Mouse (Mus musculus) stomach, embryonic 15.5 days (tissue): ENCODE results near the gene S1pr4. TPM values are rescaled to one million over a fixed set of nuclear protein-coding genes. Genes with fewer than 3 reads are reported as not detected.
A peak's percentile ranks its signal among the peaks of the same experiment; 100 is the strongest.

ENCODE experiments used
- ATAC-seq: fragments of 200-750 bp; cut with Nextera tagmentation; 2 replicates; pipeline ENCODE4 v1.8.0; 2017; ENCODE audit warnings: low read depth, moderate number of reproducible peaks, moderate TSS enrichment; ENCODE audit not compliant: insufficient read depth, low FRiP score
- H3K27ac ChIP-seq: fragments of 300-500 bp; sonication (generic); 2 replicates; pipeline ENCODE4 v1.5.1; 2015; ENCODE audit warnings: mild to moderate bottlenecking, inconsistent platforms
- H3K27me3 ChIP-seq: fragments of 300-500 bp; sonication (generic); replicated peaks from 2 replicates; pipeline ENCODE4 v1.6.1; 2015; ENCODE audit warnings: inconsistent platforms
- H3K36me3 ChIP-seq: fragments of 300-500 bp; sonication (generic); 2 replicates; pipeline ENCODE4 v1.6.1; 2015; ENCODE audit warnings: inconsistent platforms
- H3K4me1 ChIP-seq: fragments of 300-500 bp; sonication (generic); 2 replicates; pipeline ENCODE4 v1.6.1; 2015; ENCODE audit warnings: inconsistent platforms
- H3K4me2 ChIP-seq: fragments of 300-500 bp; sonication (generic); 2 replicates; pipeline ENCODE4 v1.6.1; 2015; ENCODE audit warnings: mild to moderate bottlenecking, inconsistent platforms
- H3K4me3 ChIP-seq: fragments of 300-500 bp; sonication (generic); replicated peaks from 2 replicates; pipeline ENCODE4 v1.5.1; 2015; ENCODE audit warnings: inconsistent platforms
- H3K9ac ChIP-seq: fragments of 300-500 bp; sonication (generic); 2 replicates; pipeline ENCODE4 v1.6.1; 2015; ENCODE audit warnings: inconsistent platforms
- H3K9me3 ChIP-seq: fragments of 300-500 bp; sonication (generic); 2 replicates; pipeline ENCODE4 v1.6.1; 2016; ENCODE audit warnings: inconsistent platforms
- WGBS: fragments of 180-500 bp; shearing (Covaris S2); methylation state at CpG from one replicate; pipeline ENCODE4 v1.1.7; 2015; 5-methylcytosine and 5-hydroxymethylcytosine counted together
- polyA plus RNA-seq: library from polyadenylated mRNA; unstranded; fragments of >200 nt; fragmentation: Nextera tagmentation; extraction: Ambion mirVana; gene quantifications from 2 replicates; pipeline ENCODE4 v1.2.1, GENCODE M21; 2015

S1pr4 gene
- polyA plus RNA-seq, 1 experiment from 2014 or later: 1.6 TPM

- ATAC-seq: no peak
- no peaks in the 10 kb centered on the region for H3K36me3 ChIP-seq
- H3K4me1 ChIP-seq: peaks cover 16% of the 10 kb centered on the region; the same call in 1 of the 2 replicates
- H3K9me3 ChIP-seq: no peaks in the 10 kb centered on the region
- H3K27me3 ChIP-seq: peaks cover 86% of the 10 kb centered on the region
- H3K4me2 ChIP-seq: no peak overlapping the region
- H3K4me3 ChIP-seq: no peak overlapping the region
- 37% methylated on average over 11 of the region's 11 CpGs for WGBS
- no peak overlapping the region for H3K27ac ChIP-seq
- H3K9ac ChIP-seq: no peak overlapping the region
Observed at GRCm38 (mm10) chr10:81460951-81461350, 39.0 kb downstream of the S1pr4 start.

GRCm38 (mm10) chr10:81460471-81460870 is 39.5 kb downstream of the S1pr4 start:
- H3K4me2 ChIP-seq: no peak overlapping the region

GRCm38 (mm10) chr10:81459399-81459798 is 40.5 kb downstream of the S1pr4 start:
- no peak overlapping the region for H3K9ac ChIP-seq
- no peak for ATAC-seq
- peaks cover 91% of the 10 kb centered on the region for H3K27me3 ChIP-seq
- H3K9me3 ChIP-seq: no peaks in the 10 kb centered on the region
- H3K27ac ChIP-seq: no peak overlapping the region
- H3K4me2 ChIP-seq: no peak overlapping the region
- H3K36me3 ChIP-seq: no peaks in the 10 kb centered on the region
- no peak overlapping the region for H3K4me3 ChIP-seq
- peaks cover 10% of the 10 kb centered on the region; the same call in 1 of the 2 replicates for H3K4me1 ChIP-seq
- 58% methylated on average over 21 of the region's 21 CpGs for WGBS

More at GRCm38 (mm10) chr10:81460471-81460870, 39.5 kb downstream of the S1pr4 start:
- Histone ChIP-seq H3K9me3 (no peaks in the 10 kb centered on the region), H3K27ac (no peak overlapping the region), H3K9ac (no peak overlapping the region), H3K27me3 (peaks cover 91% of the 10 kb centered on the region), H3K4me1 (peaks cover 16% of the 10 kb centered on the region; the same call in 1 of the 2 replicates), H3K4me3 (no peak overlapping the region), H3K36me3 (no peaks in the 10 kb centered on the region)
- ATAC-seq: no peak
- WGBS: 31% methylated on average over 19 of the region's 20 CpGs

- no peak for ATAC-seq
- no peak overlapping the region for H3K27ac ChIP-seq
- WGBS: 69% methylated on average over 6 of the region's 6 CpGs
- H3K4me2 ChIP-seq: no peak overlapping the region
- no peak overlapping the region for H3K4me3 ChIP-seq
- no peaks in the 10 kb centered on the region for H3K36me3 ChIP-seq
- peaks cover 5% of the 10 kb centered on the region; the same call in 1 of the 2 replicates for H3K4me1 ChIP-seq
- H3K27me3 ChIP-seq: peaks cover 89% of the 10 kb centered on the region
- no peak overlapping the region for H3K9ac ChIP-seq
- no peaks in the 10 kb centered on the region for H3K9me3 ChIP-seq
Observed at GRCm38 (mm10) chr10:81458267-81458666, 41.7 kb downstream of the S1pr4 start.

- Histone ChIP-seq H3K4me3 (no peak overlapping the region), H3K36me3 (no peaks in the 10 kb centered on the region), H3K27ac (no peak overlapping the region), H3K27me3 (peaks cover 89% of the 10 kb centered on the region), H3K4me1 (peaks cover 5% of the 10 kb centered on the region; the same call in 1 of the 2 replicates), H3K9me3 (no peaks in the 10 kb centered on the region), H3K4me2 (no peak overlapping the region), H3K9ac (no peak overlapping the region)
- ATAC-seq: no peak
- 82% methylated on average over 8 of the region's 8 CpGs for WGBS
Observed at GRCm38 (mm10) chr10:81457624-81458023, 42.3 kb downstream of the S1pr4 start.

GRCm38 (mm10) chr10:81456983-81457563 is 42.9 kb downstream of the S1pr4 start:
- Histone ChIP-seq H3K4me3 (no peak overlapping the region), H3K36me3 (no peaks in the 10 kb centered on the region), H3K9ac (no peak overlapping the region), H3K27ac (no peak overlapping the region), H3K27me3 (peaks cover 89% of the 10 kb centered on the region), H3K9me3 (no peaks in the 10 kb centered on the region), H3K4me2 (no peak overlapping the region), H3K4me1 (peaks cover 3% of the 10 kb centered on the region; the same call in 1 of the 2 replicates)
- ATAC-seq: no peak
- 35% methylated on average over 12 of the region's 12 CpGs for WGBS

- H3K4me3 ChIP-seq: no peak within 1 kb of the TSS
- H3K4me1 ChIP-seq: no peaks in the 10 kb centered on the region; the same call in 1 of the 2 replicates
- no peak for ATAC-seq
- no peak within 1 kb of the TSS for H3K4me2 ChIP-seq
- H3K9me3 ChIP-seq: no peaks in the 10 kb centered on the region
- H3K9ac ChIP-seq: no peak within 1 kb of the TSS
- no peaks in the 10 kb centered on the region for H3K36me3 ChIP-seq
- 53% methylated on average over 28 of the region's 28 CpGs for WGBS
- peaks cover 89% of the 10 kb centered on the region for H3K27me3 ChIP-seq
- H3K27ac ChIP-seq: no peak within 1 kb of the TSS
Observed at GRCm38 (mm10) chr10:81455181-81455895, 44.6 kb downstream of the S1pr4 start, which contains the start of gene Nfic. TSS of gene Nfic (minus strand) at chr10:81455635.

- Histone ChIP-seq H3K27ac (no peak overlapping the region), H3K4me1 (no peaks in the 10 kb centered on the region; the same call in 1 of the 2 replicates), H3K4me3 (no peak overlapping the region), H3K9ac (no peak overlapping the region), H3K9me3 (no peaks in the 10 kb centered on the region), H3K27me3 (peaks cover 79% of the 10 kb centered on the region), H3K36me3 (no peaks in the 10 kb centered on the region), H3K4me2 (no peak overlapping the region)
- whole genome bisulfite sequencing: 66% methylated on average over 2 of the region's 2 CpGs
- no peak for ATAC-seq
Observed at GRCm38 (mm10) chr10:81454106-81454505, 45.8 kb downstream of the S1pr4 start.

GRCm38 (mm10) chr10:81452947-81453288 is 47.0 kb downstream of the S1pr4 start:
- no peak for ATAC-seq
- H3K4me3 ChIP-seq: no peak overlapping the region
- no peak overlapping the region for H3K4me2 ChIP-seq
- 2% methylated on average over 14 of the region's 14 CpGs for WGBS
- no peak overlapping the region for H3K27ac ChIP-seq
- no peaks in the 10 kb centered on the region for H3K9me3 ChIP-seq
- H3K36me3 ChIP-seq: no peaks in the 10 kb centered on the region
- H3K9ac ChIP-seq: no peak overlapping the region
- H3K4me1 ChIP-seq: no peaks in the 10 kb centered on the region; the same call in 1 of the 2 replicates
- H3K27me3 ChIP-seq: peaks cover 69% of the 10 kb centered on the region

GRCm38 (mm10) chr10:81452237-81452946 is 47.5 kb downstream of the S1pr4 start:
- H3K4me2 ChIP-seq: no peak overlapping the region; the same call in 1 of the 2 replicates
- no peaks in the 10 kb centered on the region for H3K9me3 ChIP-seq
- no peak overlapping the region for H3K9ac ChIP-seq
- H3K27me3 ChIP-seq: peaks cover 64% of the 10 kb centered on the region
- H3K4me1 ChIP-seq: no peaks in the 10 kb centered on the region; the same call in 1 of the 2 replicates
- H3K27ac ChIP-seq: no peak overlapping the region
- H3K4me3 ChIP-seq: 0 out of 2 replicates have a peak overlapping the region, but pooled peaks have one; percentile 5
- ATAC-seq: no peak
- H3K36me3 ChIP-seq: no peaks in the 10 kb centered on the region
- WGBS: 12% methylated on average over 36 of the region's 36 CpGs

- no peaks in the 10 kb centered on the region for H3K9me3 ChIP-seq
- H3K4me2 ChIP-seq: no peak overlapping the region
- H3K4me1 ChIP-seq: no peaks in the 10 kb centered on the region; the same call in 1 of the 2 replicates
- 54% methylated on average over 6 of the region's 6 CpGs for WGBS
- H3K27me3 ChIP-seq: peaks cover 59% of the 10 kb centered on the region
- ATAC-seq: no peak
- no peak overlapping the region for H3K9ac ChIP-seq
- no peak overlapping the region for H3K4me3 ChIP-seq
- H3K36me3 ChIP-seq: no peaks in the 10 kb centered on the region
- H3K27ac ChIP-seq: no peak overlapping the region
Observed at GRCm38 (mm10) chr10:81451365-81451745, 48.6 kb downstream of the S1pr4 start.
